In genomic region chrX:36235652-36236051, GRCm38 (mm10) we compare ENCODE assay signal across 26 mouse cellular contexts. TPM values are rescaled to one million over a fixed set of nuclear protein-coding genes. Genes with fewer than 3 reads are reported as not detected.
DNase-seq lines count a peak whose midpoint lies in the region; ATAC-seq and TF ChIP-seq lines count a peak whose summit lies in the region.
"Had no signal": no experiment of that assay in that cellular context is flagged by ENCODE, and none has a peak within 500 bp of the region (broad histone marks: within the 10 kb centered on the region; RNA-seq: fewer than 3 reads in every experiment).

No protein-coding gene starts in this region.

- TF ChIP-seq CTCF in hindbrain, postnatal 0 days (IDR thresholded peaks at IDR 0.05; ENCODE audit: low read depth): no peak
- no peak for TF ChIP-seq CTCF in midbrain, postnatal 0 days (IDR thresholded peaks at IDR 0.05)

- no peaks in the 10 kb centered on the region for H3K4me1 ChIP-seq in hindbrain, postnatal 0 days (ENCODE audit: insufficient read depth, low read length)
- H3K4me1 ChIP-seq in hindbrain, embryonic 14.5 days (replicated peaks; ENCODE audit: control insufficient read depth, insufficient read depth, low read length): no peaks in the 10 kb centered on the region
- H3K4me1 ChIP-seq in midbrain, postnatal 0 days (ENCODE audit: insufficient read depth, low read length): no peaks in the 10 kb centered on the region
- H3K4me1 ChIP-seq in midbrain, embryonic 14.5 days (ENCODE audit: control insufficient read depth, insufficient read depth, low read length): no peaks in the 10 kb centered on the region
- H3K4me1 ChIP-seq: forebrain, embryonic 10.5 days; forebrain, embryonic 13.5 days; heart, embryonic 12.5 days; heart, embryonic 15.5 days; hindbrain, embryonic 10.5 days; hindbrain, embryonic 13.5 days had no signal

- WGBS in hindbrain, postnatal 0 days: 69% methylated on average over 6 of the region's 6 CpGs
- 81% methylated on average over 6 of the region's 6 CpGs for WGBS in hindbrain, embryonic 14.5 days
- 77% methylated on average over 6 of the region's 6 CpGs for WGBS in midbrain, postnatal 0 days
- 82% methylated on average over 6 of the region's 6 CpGs for WGBS in midbrain, embryonic 14.5 days

- no peak overlapping the region for H3K9ac ChIP-seq in hindbrain, postnatal 0 days (replicated peaks; ENCODE audit: low read length)
- H3K9ac ChIP-seq in hindbrain, embryonic 14.5 days: no peak overlapping the region
- H3K9ac ChIP-seq in midbrain, postnatal 0 days (replicated peaks; ENCODE audit: low read length, poor library complexity, severe bottlenecking): no peak overlapping the region
- no peak overlapping the region for H3K9ac ChIP-seq in midbrain, embryonic 14.5 days (replicated peaks; ENCODE audit: low read length)
- H3K9ac ChIP-seq: forebrain, embryonic 13.5 days; heart, embryonic 12.5 days; heart, embryonic 15.5 days; hindbrain, embryonic 13.5 days had no signal

- H3K4me2 ChIP-seq in hindbrain, postnatal 0 days (ENCODE audit: low read depth, low read length): no peak overlapping the region
- H3K4me2 ChIP-seq in hindbrain, embryonic 14.5 days (replicated peaks): no peak overlapping the region
- no peak overlapping the region for H3K4me2 ChIP-seq in midbrain, postnatal 0 days (ENCODE audit: low read depth, low read length, poor library complexity, severe bottlenecking)
- no peak overlapping the region for H3K4me2 ChIP-seq in midbrain, embryonic 14.5 days (ENCODE audit: low read length)
- H3K4me2 ChIP-seq: forebrain, embryonic 13.5 days; heart, embryonic 12.5 days; heart, embryonic 15.5 days; hindbrain, embryonic 13.5 days had no signal

- H3K36me3 ChIP-seq in hindbrain, postnatal 0 days (ENCODE audit: insufficient read depth, low read length): no peaks in the 10 kb centered on the region
- no peaks in the 10 kb centered on the region for H3K36me3 ChIP-seq in hindbrain, embryonic 14.5 days (replicated peaks; ENCODE audit: control insufficient read depth, insufficient read depth)
- no peaks in the 10 kb centered on the region for H3K36me3 ChIP-seq in midbrain, postnatal 0 days (ENCODE audit: insufficient read depth, low read length)
- H3K36me3 ChIP-seq in midbrain, embryonic 14.5 days (ENCODE audit: control insufficient read depth, insufficient read depth, low read length): no peaks in the 10 kb centered on the region
- H3K36me3 ChIP-seq: forebrain, embryonic 10.5 days; G1E; heart, embryonic 12.5 days; heart, embryonic 15.5 days; hindbrain, embryonic 10.5 days; hindbrain, embryonic 13.5 days had no signal

- no peak overlapping the region for H3K4me3 ChIP-seq in hindbrain, postnatal 0 days (ENCODE audit: low read length)
- no peak overlapping the region for H3K4me3 ChIP-seq in hindbrain, embryonic 14.5 days (replicated peaks; ENCODE audit: low read length)
- H3K4me3 ChIP-seq in midbrain, postnatal 0 days (ENCODE audit: low read depth, low read length): no peak overlapping the region
- H3K4me3 ChIP-seq in midbrain, embryonic 14.5 days (replicated peaks; ENCODE audit: low read depth, low read length): no peak overlapping the region
- H3K4me3 ChIP-seq: forebrain, embryonic 10.5 days; forebrain, embryonic 13.5 days; heart, embryonic 12.5 days; heart, embryonic 15.5 days; hindbrain, embryonic 10.5 days; hindbrain, embryonic 13.5 days had no signal

- peak; percentile 56; the same call in 1 of the 2 replicates for ATAC-seq in hindbrain, postnatal 0 days
- no peak for ATAC-seq in hindbrain, embryonic 14.5 days (ENCODE audit: low FRiP score)
- no peak for ATAC-seq in midbrain, postnatal 0 days (ENCODE audit: low FRiP score)
- ATAC-seq in midbrain, embryonic 14.5 days (ENCODE audit: low FRiP score, low TSS enrichment): no peak
- ATAC-seq: forebrain, embryonic 13.5 days; Patski had no signal

- no peaks in the 10 kb centered on the region for H3K9me3 ChIP-seq in hindbrain, postnatal 0 days (ENCODE audit: low read length)
- H3K9me3 ChIP-seq in hindbrain, embryonic 14.5 days (ENCODE audit: control insufficient read depth, low read length): no peaks in the 10 kb centered on the region
- no peaks in the 10 kb centered on the region for H3K9me3 ChIP-seq in midbrain, postnatal 0 days (ENCODE audit: low read length)
- no peaks in the 10 kb centered on the region for H3K9me3 ChIP-seq in midbrain, embryonic 14.5 days (ENCODE audit: control insufficient read depth, low read length)
- H3K9me3 ChIP-seq: forebrain, embryonic 10.5 days; forebrain, embryonic 13.5 days; G1E; heart, embryonic 12.5 days; heart, embryonic 15.5 days; hindbrain, embryonic 10.5 days; hindbrain, embryonic 13.5 days had no signal

- H3K27ac ChIP-seq in hindbrain, postnatal 0 days: no peak overlapping the region
- H3K27ac ChIP-seq in hindbrain, embryonic 14.5 days: no peak overlapping the region
- no peak overlapping the region for H3K27ac ChIP-seq in midbrain, postnatal 0 days (ENCODE audit: low read depth, low read length)
- no peak overlapping the region for H3K27ac ChIP-seq in midbrain, embryonic 14.5 days (replicated peaks; ENCODE audit: low read depth, low read length)
- H3K27ac ChIP-seq: forebrain, embryonic 10.5 days; forebrain, embryonic 13.5 days; heart, embryonic 15.5 days; hindbrain, embryonic 10.5 days; hindbrain, embryonic 13.5 days had no signal

- H3K27me3 ChIP-seq in hindbrain, postnatal 0 days (ENCODE audit: insufficient read depth, low read length): no peaks in the 10 kb centered on the region
- no peaks in the 10 kb centered on the region for H3K27me3 ChIP-seq in hindbrain, embryonic 14.5 days (ENCODE audit: control insufficient read depth, insufficient read depth, low read length)
- H3K27me3 ChIP-seq in midbrain, postnatal 0 days (ENCODE audit: insufficient read depth, low read length): no peaks in the 10 kb centered on the region
- no peaks in the 10 kb centered on the region for H3K27me3 ChIP-seq in midbrain, embryonic 14.5 days (ENCODE audit: control insufficient read depth, insufficient read depth, low read length)
- H3K27me3 ChIP-seq: CH12.LX; forebrain, embryonic 13.5 days; heart, embryonic 12.5 days; heart, embryonic 15.5 days; hindbrain, embryonic 13.5 days had no signal

- peak; percentile 1 for DNase-seq in hindbrain, postnatal 0 days (ENCODE audit: low spot score)
- no peak for DNase-seq in hindbrain, embryonic 14.5 days (ENCODE audit: low spot score)
- DNase-seq in midbrain, postnatal 0 days (ENCODE audit: low spot score): peak; percentile 6
- DNase-seq in midbrain, embryonic 14.5 days: no peak
- peak; percentile 16 for DNase-seq in layer of hippocampus, adult 9-11 months
- no peak for DNase-seq in natural killer cell, adult 2 months (ENCODE audit: low spot score in 2 of 2)
- DNase-seq: adrenal gland, postnatal 10 days; adrenal gland, postnatal 36 days; B cell, adult 2 months; cerebellum, adult 18-20 months; cerebellum, adult 9-10 months; cerebellum, postnatal 14 days; gastrocnemius, postnatal 25 days; heart, adult 18-20 months; heart, postnatal 10 days; heart, postnatal 36 days had no signal

RNA-seq across cellular contexts. Expression of gene Zcchc12, which starts 39.9 kb away (rescaled TPM):
- 206 and 223 TPM in 2 replicates for total RNA-seq in hindbrain, postnatal 0 days (2014; rRNA removed)
- 370 and 387 TPM in 2 replicates for polyA plus RNA-seq in hindbrain, postnatal 0 days (2015; fragmentation: Nextera tagmentation; extraction: Ambion mirVana)
- polyA plus RNA-seq in hindbrain, embryonic 14.5 days (2014; fragmentation: Nextera tagmentation; extraction: Ambion mirVana): 265 and 341 TPM in 2 replicates
- 306 and 396 TPM in 2 replicates for total RNA-seq in midbrain, postnatal 0 days (2014; rRNA removed)
- polyA plus RNA-seq in midbrain, postnatal 0 days (2015; fragmentation: Nextera tagmentation; extraction: Ambion mirVana): 609 and 627 TPM in 2 replicates
- 313 and 328 TPM in 2 replicates for polyA plus RNA-seq in midbrain, embryonic 14.5 days (2014; fragmentation: Nextera tagmentation; extraction: Ambion mirVana)
- total RNA-seq: CH12.LX; G1E; gastrocnemius, adult 8-10 months; gastrocnemius, postnatal 25 days had no signal
- polyA plus RNA-seq: G1E had no signal

Comparison
In these comparisons a context has a peak if more than half of its experiments do, and no peak if none do; other contexts are left out.
1. DNase-seq: peak in hindbrain, postnatal 0 days (single experiment), midbrain, postnatal 0 days (single experiment) and layer of hippocampus, adult 9-11 months (single experiment); none in hindbrain, embryonic 14.5 days (single experiment), midbrain, embryonic 14.5 days (single experiment) and natural killer cell, adult 2 months (0 of 2).